Mouse (Mus musculus) MEL (cell line): ENCODE measurements around the gene Zfp74. TPM values are rescaled to one million over a fixed set of nuclear protein-coding genes. Genes with fewer than 3 reads are reported as not detected.

Source experiments
- DNase-seq: peaks from one replicate; pipeline ENCODE4 v3.0.0; 2011; ENCODE audit warnings: low read depth, low spot score
- H3K27ac ChIP-seq: 2 replicates; pipeline ENCODE4 v1.5.1; 2012; ENCODE audit warnings: low read depth, mild to moderate bottlenecking, control low read depth, low read length, moderate library complexity; ENCODE audit not compliant: control insufficient read depth
- H3K27me3 ChIP-seq, 2 experiments: fragments of 150-350 bp in 1 of 2; sonication (generic) in 1 of 2; 2 replicates each; pipeline ENCODE4 v1.6.1; 2012; ENCODE audit warnings: low read length in 2 of 2, mild to moderate bottlenecking in 2 of 2, improper control_type of control experiment in 1 of 2, moderate library complexity in 1 of 2; ENCODE audit not compliant: insufficient read depth in 2 of 2, control insufficient read depth in 1 of 2
- H3K36me3 ChIP-seq, 2 experiments: 2 replicates each; pipeline ENCODE4 v1.6.1; 2012 to 2014; ENCODE audit warnings: low read length in 2 of 2, improper control_type of control experiment in 1 of 2, inconsistent platforms in 1 of 2, mild to moderate bottlenecking in 1 of 2; ENCODE audit not compliant: insufficient read depth in 2 of 2, control insufficient read depth in 1 of 2
- H3K4me1 ChIP-seq, 2 experiments: fragments of 150-350 bp in 1 of 2; sonication (generic) in 1 of 2; 2 replicates each; pipeline ENCODE4 v1.6.1; 2012; ENCODE audit warnings: low read length in 2 of 2, improper control_type of control experiment in 1 of 2, mild to moderate bottlenecking in 1 of 2; ENCODE audit not compliant: insufficient read depth in 2 of 2, control insufficient read depth in 1 of 2
- H3K4me3 ChIP-seq, 2 experiments: fragments of 150-350 bp in 1 of 2; sonication (generic) in 1 of 2; 2 replicates each; pipeline ENCODE4 v1.5.1; 2012; ENCODE audit warnings: low read depth in 2 of 2, low read length in 2 of 2, mild to moderate bottlenecking in 2 of 2, moderate library complexity in 2 of 2, control low read depth in 1 of 2, improper control_type of control experiment in 1 of 2; ENCODE audit not compliant: control insufficient read depth in 1 of 2, insufficient read depth in 1 of 2
- H3K79me2 ChIP-seq: 2 replicates; pipeline ENCODE4 v1.6.1; 2012; ENCODE audit warnings: mild to moderate bottlenecking, low read length, moderate library complexity; ENCODE audit not compliant: control insufficient read depth, poor library complexity, insufficient read depth
- H3K9ac ChIP-seq: 2 replicates; pipeline ENCODE4 v1.6.1; 2012; ENCODE audit warnings: low read depth, mild to moderate bottlenecking, control low read depth, low read length, moderate library complexity; ENCODE audit not compliant: control insufficient read depth, poor library complexity, severe bottlenecking
- H3K9me3 ChIP-seq: fragments of 150-350 bp; sonication (generic); replicated peaks from 2 replicates; pipeline ENCODE4 v1.6.1; 2012; ENCODE audit warnings: mild to moderate bottlenecking, low read length, improper control_type of control experiment, moderate library complexity; ENCODE audit not compliant: insufficient read depth
- CHD1 ChIP-seq: IDR thresholded peaks from 2 replicates; pipeline ENCODE4 v1.6.1; 2012; ENCODE audit warnings: low read depth, mild to moderate bottlenecking, inconsistent platforms, low read length, improper control_type of control experiment
- CHD2 ChIP-seq: IDR thresholded peaks from 2 replicates; pipeline ENCODE4 v1.6.1; 2011; ENCODE audit warnings: low read length, improper control_type of control experiment
- CTCF ChIP-seq, 3 experiments: IDR thresholded peaks in 2 of 3; conservative IDR thresholded peaks in 1 of 3; 2 replicates each; pipeline ENCODE4 v1.5.1; 2011 to 2012; ENCODE audit warnings: low read length in 3 of 3, low read depth in 2 of 3, mild to moderate bottlenecking in 2 of 3, improper control_type of control experiment in 1 of 3, inconsistent platforms in 1 of 3, mixed read lengths in 1 of 3, moderate library complexity in 1 of 3; ENCODE audit not compliant: control insufficient read depth in 1 of 3, insufficient read depth in 1 of 3, poor library complexity in 1 of 3, severe bottlenecking in 1 of 3
- E2F4 ChIP-seq: IDR thresholded peaks from 2 replicates; pipeline ENCODE4 v1.6.1; 2011; ENCODE audit warnings: low read depth, low read length, improper control_type of control experiment, borderline replicate concordance
- EP300 ChIP-seq, 2 experiments: IDR thresholded peaks; 2 replicates each; pipeline ENCODE4 v1.6.1; 2011; ENCODE audit warnings: improper control_type of control experiment in 2 of 2, low read length in 2 of 2, low read depth in 1 of 2, mild to moderate bottlenecking in 1 of 2
- ETS1 ChIP-seq: IDR thresholded peaks from 2 replicates; pipeline ENCODE4 v1.6.1; 2012; ENCODE audit warnings: low read depth, mild to moderate bottlenecking, inconsistent platforms, low read length, improper control_type of control experiment, moderate library complexity
- GABPA ChIP-seq: IDR thresholded peaks from 2 replicates; pipeline ENCODE4 v1.6.1; 2012; ENCODE audit warnings: low read depth, mild to moderate bottlenecking, inconsistent platforms, low read length, improper control_type of control experiment, moderate library complexity
- GATA1 ChIP-seq: IDR thresholded peaks from 2 replicates; pipeline ENCODE4 v1.6.1; 2011; ENCODE audit warnings: low read depth, low read length, improper control_type of control experiment
- HCFC1 ChIP-seq: IDR thresholded peaks from 2 replicates; pipeline ENCODE4 v1.6.1; 2012; ENCODE audit warnings: low read depth, mild to moderate bottlenecking, inconsistent platforms, low read length, improper control_type of control experiment, moderate library complexity
- JUND ChIP-seq: IDR thresholded peaks from 2 replicates; pipeline ENCODE4 v1.6.1; 2011; ENCODE audit warnings: low read depth, mild to moderate bottlenecking, improper control_type of control experiment, low read length
- MAFK ChIP-seq: IDR thresholded peaks from 2 replicates; pipeline ENCODE4 v1.6.1; 2011; ENCODE audit warnings: low read depth, mild to moderate bottlenecking, low read length, improper control_type of control experiment, borderline replicate concordance
- MAZ ChIP-seq: IDR thresholded peaks from 2 replicates; pipeline ENCODE4 v1.6.1; 2012; ENCODE audit warnings: low read depth, mild to moderate bottlenecking, inconsistent platforms, low read length, improper control_type of control experiment
- MYB ChIP-seq: IDR thresholded peaks from 2 replicates; pipeline ENCODE4 v1.6.1; 2011; ENCODE audit warnings: mild to moderate bottlenecking, low read depth, low read length, improper control_type of control experiment
- MYC ChIP-seq: IDR thresholded peaks from 2 replicates; pipeline ENCODE4 v1.6.1; 2011; ENCODE audit warnings: low read depth, mild to moderate bottlenecking, low read length, improper control_type of control experiment, moderate library complexity
- NELFE ChIP-seq: IDR thresholded peaks from 2 replicates; pipeline ENCODE4 v1.6.1; 2011; ENCODE audit warnings: low read depth, low read length, improper control_type of control experiment
- NRF1 ChIP-seq: IDR thresholded peaks from 2 replicates; pipeline ENCODE4 v1.6.1; 2014; ENCODE audit warnings: low read depth, mild to moderate bottlenecking, inconsistent platforms, low read length, improper control_type of control experiment, moderate library complexity; ENCODE audit not compliant: poor library complexity, insufficient read depth, severe bottlenecking
- POLR2AphosphoS5 ChIP-seq: IDR thresholded peaks from 2 replicates; pipeline ENCODE4 v1.6.1; 2012; ENCODE audit warnings: low read depth, borderline replicate concordance, mild to moderate bottlenecking, inconsistent platforms, low read length, moderate library complexity, mixed read lengths
- RAD21 ChIP-seq: IDR thresholded peaks from 2 replicates; pipeline ENCODE4 v1.6.1; 2011; ENCODE audit warnings: mild to moderate bottlenecking, low read depth, low read length, improper control_type of control experiment
- SIN3A ChIP-seq: IDR thresholded peaks from 2 replicates; pipeline ENCODE4 v1.6.1; 2012; ENCODE audit warnings: low read length, improper control_type of control experiment, inconsistent platforms
- TAL1 ChIP-seq: IDR thresholded peaks from 2 replicates; pipeline ENCODE4 v1.6.1; 2012; ENCODE audit warnings: mild to moderate bottlenecking, inconsistent platforms, low read length, moderate library complexity, mixed read lengths
- TCF12 ChIP-seq: IDR thresholded peaks from 2 replicates; pipeline ENCODE4 v1.6.1; 2014; ENCODE audit warnings: low read depth, mild to moderate bottlenecking, inconsistent platforms, low read length, improper control_type of control experiment, moderate library complexity
- USF1 ChIP-seq: IDR thresholded peaks from 2 replicates; pipeline ENCODE4 v1.6.1; 2014; ENCODE audit warnings: low read depth, mild to moderate bottlenecking, inconsistent platforms, low read length, improper control_type of control experiment, moderate library complexity
- ZC3H11A ChIP-seq: IDR thresholded peaks from 2 replicates; pipeline ENCODE4 v1.6.1; 2012; ENCODE audit warnings: low read depth, mild to moderate bottlenecking, inconsistent platforms, low read length, improper control_type of control experiment
- ZNF384 ChIP-seq: IDR thresholded peaks from 2 replicates; pipeline ENCODE4 v1.6.1; 2012; ENCODE audit warnings: low read depth, mild to moderate bottlenecking, inconsistent platforms, low read length, improper control_type of control experiment
- polyA plus RNA-seq, 2 experiments: library from polyadenylated mRNA; stranded (reverse) in 1 of 2; unstranded in 1 of 2; fragments of >175 nt in 1 of 2; fragments of >200 nt in 1 of 2; gene quantifications; 2 replicates each; pipeline versions ENCODE4 v1.2.1 to v1.2.4; 2012; ENCODE audit warnings: low replicate concordance in 2 of 2, low read depth in 1 of 2; ENCODE audit not compliant: insufficient read length in 2 of 2, insufficient read depth in 1 of 2, missing spikeins in 1 of 2
- total RNA-seq: library from RNA; depleted of rRNA; stranded (reverse); fragments of 300-350 nt; gene quantifications from 2 replicates; pipeline ENCODE4 v1.2.3, GENCODE M21; 2012

Gene Zfp74
- total and polyA plus RNA-seq, 3 experiments, result 4.8 to 9.4 TPM; not detected in 1

DNA sequence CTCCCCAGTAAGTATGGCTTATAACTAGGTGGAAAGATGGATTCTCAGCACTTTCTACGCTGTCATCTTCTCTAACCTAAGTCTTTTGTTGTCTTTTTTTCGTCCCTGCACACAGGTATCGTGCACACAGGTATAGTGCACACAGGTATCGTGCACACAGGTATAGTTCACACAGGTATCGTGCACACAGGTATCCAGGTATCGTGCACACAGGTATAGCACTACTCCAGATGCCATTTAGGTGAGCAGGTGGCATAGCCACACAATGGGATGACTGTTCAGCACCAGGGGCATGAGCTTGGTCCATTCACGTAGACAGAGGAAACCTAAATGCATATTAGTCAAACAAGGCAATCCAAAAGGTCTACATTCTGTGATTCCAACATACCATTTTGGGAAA, 63.4 kb downstream of the Zfp74 start:
- Histone ChIP-seq H3K4me1 (no peaks in the 10 kb centered on the region), H3K36me3 (peaks cover 0 to 2% of the 10 kb centered on the region in 2 experiments; a peak in 2 of 4 replicates), H3K79me2 (no peaks in the 10 kb centered on the region), H3K27ac (no peak overlapping the region), H3K9me3 (no peaks in the 10 kb centered on the region), H3K9ac (no peak overlapping the region), H3K4me3 (no peak overlapping the region), H3K27me3 (no peaks in the 10 kb centered on the region)
- TF ChIP-seq TCF12 (no peak), CHD2 (no peak), SIN3A (no peak), MYC (no peak), POLR2AphosphoS5 (no peak), TAL1 (no peak), NRF1 (no peak), ZC3H11A (no peak), MAFK (no peak), CHD1 (no peak), JUND (no peak), GATA1 (no peak), E2F4 (no peak), USF1 (no peak), MYB (no peak), HCFC1 (no peak), EP300 (IDR thresholded peaks at IDR 0.05; ENCODE audit: low read depth in 1 of 2, low read length in 2 of 2) (no peak), GABPA (no peak), ZNF384 (no peak)
- no peak for DNase-seq

- Histone ChIP-seq H3K9ac (no peak overlapping the region), H3K27me3 (no peaks in the 10 kb centered on the region), H3K9me3 (no peaks in the 10 kb centered on the region), H3K4me1 (no peaks in the 10 kb centered on the region), H3K36me3 (no peaks in the 10 kb centered on the region; a peak in 1 of 4 replicates), H3K4me3 (no peak overlapping the region), H3K79me2 (no peaks in the 10 kb centered on the region), H3K27ac (no peak overlapping the region)
- TF ChIP-seq NRF1 (no peak), ZNF384 (no peak), ZC3H11A (no peak), NELFE (no peak), CTCF (IDR thresholded peaks at IDR 0.05 in 2 of 3, conservative IDR thresholded peaks at IDR 0.05 in 1 of 3; ENCODE audit: control insufficient read depth in 1 of 3, insufficient read depth in 1 of 3, low read depth in 2 of 3, low read length in 3 of 3, poor library complexity in 1 of 3, severe bottlenecking in 1 of 3) (no peak), RAD21 (no peak), ETS1 (no peak), MAFK (no peak), MYB (no peak), MAZ (no peak)
- DNase-seq, result no peak
These were observed 73.0 kb downstream of the Zfp74 start for GRCm38 (mm10) chr7:29880916-29881315.
